Mouse (Mus musculus) spleen, adult 2 months (tissue): ENCODE measurements around the gene Gpr27. TPM values are rescaled to one million over a fixed set of nuclear protein-coding genes. Genes with fewer than 3 reads are reported as not detected.

ENCODE experiments used
- DNase-seq, 2 experiments: peaks; one replicate each; pipeline versions ENCODE4 v3.0.0 to v3.0.0-alpha.2; 2012 to 2021; ENCODE audit warnings: low spot score in 2 of 2, low read depth in 1 of 2
- H3K27ac ChIP-seq: fragments of 200-500 bp; 2 replicates; pipeline ENCODE4 v1.5.1; 2012; ENCODE audit warnings: low read length, inconsistent platforms; ENCODE audit not compliant: insufficient read depth
- H3K27me3 ChIP-seq: fragments of 200-500 bp; 2 replicates; pipeline ENCODE4 v1.6.1; 2012; ENCODE audit warnings: mild to moderate bottlenecking, moderate library complexity, low read length, inconsistent platforms; ENCODE audit not compliant: control insufficient read depth, insufficient read depth
- H3K36me3 ChIP-seq: fragments of 200-500 bp; 2 replicates; pipeline ENCODE4 v1.6.1; 2012; ENCODE audit warnings: mild to moderate bottlenecking, low read length, inconsistent platforms; ENCODE audit not compliant: control insufficient read depth, insufficient read depth
- H3K4me1 ChIP-seq: fragments of 200-500 bp; 2 replicates; pipeline ENCODE4 v1.6.1; 2011; ENCODE audit warnings: inconsistent platforms; ENCODE audit not compliant: control insufficient read depth, insufficient read depth, insufficient read length
- H3K4me3 ChIP-seq: fragments of 200-500 bp; 2 replicates; pipeline ENCODE4 v1.5.1; 2011; ENCODE audit warnings: mild to moderate bottlenecking, inconsistent platforms; ENCODE audit not compliant: insufficient read depth, insufficient read length; ENCODE audit errors: extremely low read depth
- CTCF ChIP-seq: fragments of 200-500 bp; IDR thresholded peaks from 2 replicates; pipeline ENCODE4 v1.5.1; 2011; ENCODE audit warnings: mild to moderate bottlenecking, inconsistent platforms; ENCODE audit not compliant: insufficient read depth, insufficient read length, insufficient replicate concordance; ENCODE audit errors: extremely low read depth
- POLR2A ChIP-seq: fragments of 200-500 bp; IDR thresholded peaks from 2 replicates; pipeline ENCODE4 v1.6.1; 2011; ENCODE audit warnings: low read depth, low read length, inconsistent platforms
- WGBS: fragments of 180-500 bp; shearing (Covaris S2); methylation state at CpG from one replicate; pipeline ENCODE4 v1.1.7; 2018; 5-methylcytosine and 5-hydroxymethylcytosine counted together
- polyA plus RNA-seq: library from polyadenylated mRNA; depleted of rRNA; stranded (reverse); fragments of >200 nt; gene quantifications from 2 replicates; pipeline ENCODE4 v1.2.3, GENCODE M21; 2012

Gene Gpr27
- polyA plus RNA-seq, 1 experiment, result 0.25 TPM

GRCm38 (mm10) chr6:99691666-99692205 lies 743 bp upstream of the Gpr27 start:
- no peaks in the 10 kb centered on the region for H3K36me3 ChIP-seq
- WGBS, result 14% methylated on average over 25 of the region's 25 CpGs
- TF ChIP-seq CTCF (no peak), POLR2A (no peak)
- DNase-seq, result no peak
- no peak overlapping the region for H3K4me3 ChIP-seq
- peaks cover 3% of the 10 kb centered on the region; the same call in 1 of the 2 replicates for H3K4me1 ChIP-seq
- H3K27me3 ChIP-seq, result peaks cover 18% of the 10 kb centered on the region
- H3K27ac ChIP-seq, result no peak overlapping the region

- H3K4me1 ChIP-seq, result peaks cover 3% of the 10 kb centered on the region; the same call in 1 of the 2 replicates
- no peak for DNase-seq
- 6% methylated on average over 109 of the region's 110 CpGs for WGBS
- H3K27ac ChIP-seq, result no peak overlapping the region
- H3K4me3 ChIP-seq, result peak overlapping the region; percentile 3; the same call in 1 of the 2 replicates
- TF ChIP-seq POLR2A, result no peak
- no peak for TF ChIP-seq CTCF
- H3K36me3 ChIP-seq, result no peaks in the 10 kb centered on the region
- H3K27me3 ChIP-seq, result peaks cover 18% of the 10 kb centered on the region
These were observed 700 bp downstream of the Gpr27 start for GRCm38 (mm10) chr6:99692916-99693841.

- Histone ChIP-seq H3K4me3 (no peak overlapping the region), H3K27me3 (peaks cover 2% of the 10 kb centered on the region; the same call in 1 of the 2 replicates), H3K36me3 (no peaks in the 10 kb centered on the region), H3K4me1 (no peaks in the 10 kb centered on the region), H3K27ac (no peak overlapping the region)
- WGBS, result 83% methylated on average over 3 of the region's 3 CpGs
- no peak for DNase-seq
- no peak for TF ChIP-seq POLR2A
- no peak for TF ChIP-seq CTCF
These were observed 8.0 kb downstream of the Gpr27 start for GRCm38 (mm10) chr6:99700484-99700883.

- no peaks in the 10 kb centered on the region for H3K4me1 ChIP-seq
- no peaks in the 10 kb centered on the region for H3K27me3 ChIP-seq
- 67% methylated on average over 11 of the region's 11 CpGs for WGBS
- H3K27ac ChIP-seq, result no peak overlapping the region
- H3K4me3 ChIP-seq, result no peak overlapping the region
- no peak for DNase-seq
- no peaks in the 10 kb centered on the region for H3K36me3 ChIP-seq
- TF ChIP-seq POLR2A (no peak), CTCF (no peak)
These were observed 19.2 kb downstream of the Gpr27 start for GRCm38 (mm10) chr6:99711576-99712101.

- DNase-seq, result no peak
- H3K4me3 ChIP-seq, result no peak overlapping the region
- WGBS, result 90% methylated on average over 5 of the region's 5 CpGs
- TF ChIP-seq POLR2A, result no peak
- no peaks in the 10 kb centered on the region for H3K27me3 ChIP-seq
- no peaks in the 10 kb centered on the region for H3K36me3 ChIP-seq
- no peaks in the 10 kb centered on the region for H3K4me1 ChIP-seq
- no peak overlapping the region for H3K27ac ChIP-seq
These were observed 20.8 kb downstream of the Gpr27 start for GRCm38 (mm10) chr6:99713256-99713655.

GRCm38 (mm10) chr6:99715191-99715590 lies 22.7 kb downstream of the Gpr27 start:
- Histone ChIP-seq H3K27ac (no peak overlapping the region), H3K36me3 (no peaks in the 10 kb centered on the region), H3K4me1 (no peaks in the 10 kb centered on the region), H3K4me3 (no peak overlapping the region), H3K27me3 (no peaks in the 10 kb centered on the region)
- no peak for DNase-seq
- 72% methylated on average over 6 of the region's 6 CpGs for WGBS
- TF ChIP-seq CTCF (no peak), POLR2A (no peak)
